Mouse (Mus musculus): ENCODE results near the gene Scn3b. TPM values are rescaled to one million over a fixed set of nuclear protein-coding genes. Genes with fewer than 3 reads are reported as not detected.

The Scn3b gene
- polyA plus RNA-seq, 1 experiment from 2014 or later: 5.4 TPM

- Histone ChIP-seq H3K9me3 (replicated peaks) (no peaks in the 10 kb centered on the region), H3K27me3 (ENCODE audit: low read depth, poor library complexity, severe bottlenecking) (no peaks in the 10 kb centered on the region), H3K27ac (replicated peaks) (no peak overlapping the region), H3K36me3 (peaks cover under 1% of the 10 kb centered on the region; the same call in 1 of the 2 replicates), H3K4me1 (peaks cover 12% of the 10 kb centered on the region), H3K4me3 (no peak overlapping the region)
- 94% methylated on average over 3 of the region's 3 CpGs for WGBS
- DNase-seq (ENCODE audit: low spot score): no peak
Measured at GRCm38 (mm10) chr9:40322372-40322771, 53.4 kb downstream of the Scn3b start.

- Histone ChIP-seq H3K27ac (replicated peaks) (no peak overlapping the region), H3K4me1 (peaks cover 12% of the 10 kb centered on the region), H3K27me3 (ENCODE audit: low read depth, poor library complexity, severe bottlenecking) (no peaks in the 10 kb centered on the region), H3K9me3 (replicated peaks) (no peaks in the 10 kb centered on the region), H3K36me3 (no peaks in the 10 kb centered on the region), H3K4me3 (no peak overlapping the region)
- 91% methylated on average over 5 of the region's 5 CpGs for WGBS
- DNase-seq (ENCODE audit: low spot score): no peak
Measured at GRCm38 (mm10) chr9:40323171-40323570, 54.2 kb downstream of the Scn3b start.

GRCm38 (mm10) chr9:40323773-40324172, 54.8 kb downstream of the Scn3b start:
- DNase-seq (ENCODE audit: low spot score): no peak
- WGBS: 82% methylated on average over 6 of the region's 6 CpGs
- Histone ChIP-seq H3K4me3 (no peak overlapping the region), H3K9me3 (replicated peaks) (no peaks in the 10 kb centered on the region), H3K27me3 (ENCODE audit: low read depth, poor library complexity, severe bottlenecking) (no peaks in the 10 kb centered on the region), H3K27ac (replicated peaks) (no peak overlapping the region), H3K36me3 (no peaks in the 10 kb centered on the region), H3K4me1 (peaks cover 12% of the 10 kb centered on the region)

- Histone ChIP-seq H3K4me1 (peaks cover 12% of the 10 kb centered on the region), H3K9me3 (replicated peaks) (no peaks in the 10 kb centered on the region), H3K36me3 (no peaks in the 10 kb centered on the region), H3K27ac (replicated peaks) (no peak overlapping the region), H3K27me3 (ENCODE audit: low read depth, poor library complexity, severe bottlenecking) (no peaks in the 10 kb centered on the region), H3K4me3 (no peak overlapping the region)
- 93% methylated on average over 4 of the region's 4 CpGs for WGBS
- no peak for DNase-seq (ENCODE audit: low spot score)
Measured at GRCm38 (mm10) chr9:40324232-40324792, 55.3 kb downstream of the Scn3b start.

GRCm38 (mm10) chr9:40324826-40325225, 55.8 kb downstream of the Scn3b start:
- H3K36me3 ChIP-seq: no peaks in the 10 kb centered on the region

GRCm38 (mm10) chr9:40326260-40326915, 57.4 kb downstream of the Scn3b start:
- DNase-seq (ENCODE audit: low spot score): no peak
- Histone ChIP-seq H3K4me3 (no peak overlapping the region), H3K36me3 (no peaks in the 10 kb centered on the region), H3K27me3 (ENCODE audit: low read depth, poor library complexity, severe bottlenecking) (no peaks in the 10 kb centered on the region), H3K9me3 (replicated peaks) (no peaks in the 10 kb centered on the region), H3K4me1 (peaks cover 5% of the 10 kb centered on the region), H3K27ac (replicated peaks) (no peak overlapping the region)
- 79% methylated on average over 7 of the region's 7 CpGs for WGBS

More at GRCm38 (mm10) chr9:40324826-40325225, 55.8 kb downstream of the Scn3b start:
- no peak overlapping the region for H3K27ac ChIP-seq (replicated peaks)
- H3K9me3 ChIP-seq (replicated peaks): no peaks in the 10 kb centered on the region
- H3K4me3 ChIP-seq: no peak overlapping the region
- H3K4me1 ChIP-seq: peaks cover 12% of the 10 kb centered on the region
- no peaks in the 10 kb centered on the region for H3K27me3 ChIP-seq (ENCODE audit: low read depth, poor library complexity, severe bottlenecking)
- 91% methylated on average over 6 of the region's 6 CpGs for WGBS
- no peak for DNase-seq (ENCODE audit: low spot score)

GRCm38 (mm10) chr9:40330609-40331382, 61.8 kb downstream of the Scn3b start:
- 57% methylated on average over 19 of the region's 19 CpGs for WGBS
- Histone ChIP-seq H3K27me3 (ENCODE audit: low read depth, poor library complexity, severe bottlenecking) (no peaks in the 10 kb centered on the region), H3K36me3 (no peaks in the 10 kb centered on the region), H3K4me3 (no peak overlapping the region), H3K27ac (replicated peaks) (no peak overlapping the region), H3K9me3 (replicated peaks) (no peaks in the 10 kb centered on the region), H3K4me1 (no peaks in the 10 kb centered on the region)
- peak; percentile 87 for DNase-seq (ENCODE audit: low spot score)

- Histone ChIP-seq H3K36me3 (no peaks in the 10 kb centered on the region), H3K4me3 (no peak overlapping the region), H3K27me3 (ENCODE audit: low read depth, poor library complexity, severe bottlenecking) (no peaks in the 10 kb centered on the region), H3K9me3 (replicated peaks) (no peaks in the 10 kb centered on the region), H3K4me1 (no peaks in the 10 kb centered on the region), H3K27ac (replicated peaks) (no peak overlapping the region)
- 85% methylated on average over 15 of the region's 15 CpGs for WGBS
- DNase-seq (ENCODE audit: low spot score): no peak
Measured at GRCm38 (mm10) chr9:40331411-40332286, 62.6 kb downstream of the Scn3b start.

- Histone ChIP-seq H3K4me3 (no peak overlapping the region), H3K9me3 (replicated peaks) (no peaks in the 10 kb centered on the region), H3K4me1 (no peaks in the 10 kb centered on the region), H3K27ac (replicated peaks) (no peak overlapping the region), H3K36me3 (no peaks in the 10 kb centered on the region), H3K27me3 (ENCODE audit: low read depth, poor library complexity, severe bottlenecking) (no peaks in the 10 kb centered on the region)
- 81% methylated on average over 4 of the region's 4 CpGs for WGBS
- DNase-seq (ENCODE audit: low spot score): no peak
Measured at GRCm38 (mm10) chr9:40332326-40332725, 63.3 kb downstream of the Scn3b start.

- no peaks in the 10 kb centered on the region for H3K27me3 ChIP-seq (ENCODE audit: low read depth, poor library complexity, severe bottlenecking)
- WGBS: 88% methylated on average over 31 of the region's 31 CpGs
- no peaks in the 10 kb centered on the region for H3K36me3 ChIP-seq
- no peaks in the 10 kb centered on the region for H3K4me1 ChIP-seq
- H3K9me3 ChIP-seq (replicated peaks): no peaks in the 10 kb centered on the region
- H3K4me3 ChIP-seq: no peak overlapping the region
- no peak for DNase-seq (ENCODE audit: low spot score)
- no peak overlapping the region for H3K27ac ChIP-seq (replicated peaks)
Measured at GRCm38 (mm10) chr9:40332731-40333648, 64.0 kb downstream of the Scn3b start.

GRCm38 (mm10) chr9:40333649-40334396, 64.8 kb downstream of the Scn3b start:
- no peaks in the 10 kb centered on the region for H3K4me1 ChIP-seq
- H3K27ac ChIP-seq (replicated peaks): no peak overlapping the region
- peak; percentile 77 for DNase-seq (ENCODE audit: low spot score)
- H3K36me3 ChIP-seq: no peaks in the 10 kb centered on the region
- no peaks in the 10 kb centered on the region for H3K9me3 ChIP-seq (replicated peaks)
- no peaks in the 10 kb centered on the region for H3K27me3 ChIP-seq (ENCODE audit: low read depth, poor library complexity, severe bottlenecking)
- no peak overlapping the region for H3K4me3 ChIP-seq
- WGBS: 65% methylated on average over 9 of the region's 9 CpGs

All from midbrain, embryonic 10.5 days (tissue).